Mouse (Mus musculus): Measurements from ENCODE around the gene Cabin1.

The Cabin1 gene

DNA sequence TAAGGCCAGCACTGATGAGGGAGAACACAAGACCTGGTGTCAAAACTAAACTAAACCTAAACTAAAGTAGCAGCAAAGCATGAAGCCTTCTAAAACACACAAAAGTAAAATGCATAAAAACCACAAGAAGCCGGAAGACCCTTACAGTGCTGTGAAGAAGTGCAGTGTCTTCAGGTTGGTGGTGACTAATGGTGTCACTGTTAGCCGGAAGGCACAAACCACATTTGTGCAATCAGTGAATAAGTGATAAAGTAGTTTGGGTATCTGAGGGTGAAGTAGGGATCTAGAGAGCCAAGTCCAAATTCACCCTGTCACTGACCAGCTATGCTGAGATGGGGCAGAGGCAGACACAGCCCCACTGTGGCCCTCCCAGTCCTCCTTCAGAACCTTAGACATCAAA lies 61.6 kb downstream of the Cabin1 start:
- DNase-seq (ENCODE audit: low spot score in 2 of 2) = no peak

- no peak for DNase-seq (ENCODE audit: low spot score in 2 of 2)
Observed at GRCm38 (mm10) chr10:75701280-75701679, 62.9 kb downstream of the Cabin1 start.

GRCm38 (mm10) chr10:75697693-75698092 lies 66.4 kb downstream of the Cabin1 start:
- no peak for DNase-seq (ENCODE audit: low spot score in 2 of 2)

DNA sequence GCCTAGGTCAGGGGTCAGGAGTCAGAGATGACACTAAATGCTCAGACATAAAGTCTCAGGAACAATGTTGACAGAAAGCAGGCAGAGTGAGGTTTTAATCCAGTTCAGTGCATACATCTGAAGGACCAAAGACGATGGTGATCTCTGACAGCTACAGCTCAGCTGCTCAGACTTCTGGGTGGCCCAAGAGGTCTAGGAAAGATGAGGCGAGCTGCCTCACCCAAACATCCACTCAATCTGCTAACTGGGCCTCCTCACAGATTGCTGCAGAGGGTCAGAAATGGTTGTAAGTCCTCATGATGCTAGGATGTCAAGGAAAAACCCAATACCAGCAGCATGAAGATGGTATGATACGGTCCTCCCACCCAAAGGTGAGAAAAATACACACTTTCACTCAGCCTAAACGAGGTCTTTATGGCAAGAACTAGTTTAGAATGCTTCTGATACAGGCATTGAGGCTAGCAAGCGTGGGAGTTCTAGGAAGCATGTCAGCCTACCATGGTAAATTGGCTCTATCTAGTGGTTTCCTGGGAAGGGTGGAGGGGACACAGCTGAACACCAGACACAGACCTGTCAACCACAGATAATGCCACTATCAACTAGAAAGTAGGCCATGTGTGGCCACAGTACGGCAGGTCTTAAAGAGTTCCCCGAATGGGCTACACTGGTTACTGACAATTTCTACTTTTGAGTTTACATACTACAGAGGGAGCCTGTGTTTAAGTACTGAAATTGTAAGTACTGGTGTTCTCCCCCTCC lies 67.4 kb downstream of the Cabin1 start:
- no peak for DNase-seq (ENCODE audit: low spot score in 2 of 2)

- DNase-seq (ENCODE audit: low spot score in 2 of 2) = no peak
Observed at GRCm38 (mm10) chr10:75695521-75695920, 68.6 kb downstream of the Cabin1 start.

DNA sequence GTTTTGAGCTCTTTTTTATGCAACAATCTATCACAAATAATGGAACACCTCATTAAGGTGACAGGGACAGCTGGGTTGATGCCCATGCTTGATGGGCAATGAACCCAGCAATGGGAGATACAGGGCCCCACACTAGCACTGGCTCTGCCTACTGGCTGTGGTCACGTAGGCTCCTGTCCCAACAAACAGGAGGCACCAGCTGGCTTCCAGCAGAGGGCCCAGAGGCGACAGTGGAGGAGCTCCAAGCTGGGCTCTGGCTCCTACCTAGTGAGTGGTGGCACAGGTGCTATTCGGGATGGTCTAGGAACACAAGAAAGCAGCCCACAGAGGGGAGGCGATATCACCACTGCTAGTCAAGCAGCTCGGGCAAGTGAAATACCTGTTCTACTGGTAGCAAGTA lies 69.1 kb downstream of the Cabin1 start:
- DNase-seq (ENCODE audit: low spot score in 2 of 2) = no peak

DNA sequence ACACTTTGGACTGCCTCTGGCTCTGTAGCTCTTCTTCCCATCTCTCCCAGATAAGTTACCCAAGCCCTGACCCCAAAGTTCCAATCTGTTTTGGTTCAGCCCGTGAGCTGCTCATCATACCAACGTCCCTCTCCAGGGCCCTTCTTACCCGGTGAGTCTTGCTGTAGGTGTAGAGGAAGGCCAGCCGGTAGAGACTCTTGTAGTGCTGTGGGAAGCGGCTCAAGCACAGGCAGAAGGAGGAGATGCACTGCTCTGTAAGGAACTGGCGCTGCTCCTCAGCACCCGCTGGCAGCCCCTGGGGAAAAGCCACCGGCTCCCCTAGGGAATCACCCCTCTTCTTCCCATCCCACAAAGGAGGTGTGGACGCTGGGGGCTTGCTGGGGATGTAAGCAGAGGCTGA lies 69.6 kb downstream of the Cabin1 start:
- DNase-seq (ENCODE audit: low spot score in 2 of 2) = no peak

DNA sequence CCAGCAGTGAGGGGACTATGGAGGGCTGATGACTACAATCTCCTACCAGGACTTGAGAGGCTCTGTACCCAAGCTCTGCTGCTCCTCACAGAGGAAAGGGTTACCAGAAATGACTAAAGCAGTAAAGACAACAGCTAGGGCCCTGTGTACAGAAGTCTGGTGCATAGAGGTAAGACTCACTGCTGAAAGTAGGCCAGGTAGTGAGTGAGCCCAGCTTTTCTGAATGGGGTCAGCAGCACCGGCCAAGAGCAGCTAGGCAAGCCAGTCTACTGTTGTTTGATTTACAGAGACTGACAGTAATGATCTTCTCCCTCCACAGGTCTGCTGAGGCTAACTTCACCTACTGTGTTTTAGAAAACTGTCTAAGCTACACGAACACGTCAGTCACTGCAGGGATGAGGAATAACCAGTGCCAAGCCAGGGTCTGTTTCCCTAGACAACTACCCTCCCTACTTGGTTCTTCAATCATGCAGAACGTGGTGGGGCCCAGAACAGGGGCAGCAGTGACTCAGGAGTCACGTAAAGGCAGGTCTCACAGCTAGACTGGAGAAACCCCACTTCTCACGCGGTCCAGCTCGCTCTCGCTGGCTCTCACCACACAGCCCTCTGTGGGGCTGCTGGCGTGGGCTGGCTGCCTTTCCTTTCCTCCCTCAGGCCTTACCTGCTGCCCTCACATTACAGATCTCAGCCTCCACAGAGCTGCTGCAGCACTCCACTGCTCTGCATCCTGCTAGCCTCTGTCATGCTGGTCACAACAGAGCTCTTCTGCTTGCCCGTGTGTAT lies 70.5 kb downstream of the Cabin1 start:
- no peak for DNase-seq (ENCODE audit: low spot score in 2 of 2)

DNA sequence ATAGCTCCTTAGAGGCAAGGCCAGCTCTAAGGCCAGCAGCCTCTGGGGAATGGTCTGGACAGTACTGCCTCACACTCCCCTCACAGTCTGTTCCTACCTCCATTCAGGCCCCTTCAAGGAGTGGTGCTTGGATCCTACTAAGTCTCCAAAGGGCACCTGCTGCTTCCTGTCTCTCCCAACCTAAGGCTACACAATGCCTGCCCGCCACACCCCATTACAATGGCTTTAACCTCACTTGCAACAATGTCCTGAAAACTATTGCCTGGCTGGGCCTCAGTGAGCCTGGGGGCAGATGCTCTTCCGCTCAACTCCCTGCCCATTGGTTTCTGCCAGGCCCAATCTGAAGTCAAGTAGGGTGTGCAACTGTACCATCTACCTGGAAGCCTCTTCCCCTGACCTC lies 75.5 kb downstream of the Cabin1 start:
- no peak for DNase-seq (ENCODE audit: low spot score in 2 of 2)

DNA sequence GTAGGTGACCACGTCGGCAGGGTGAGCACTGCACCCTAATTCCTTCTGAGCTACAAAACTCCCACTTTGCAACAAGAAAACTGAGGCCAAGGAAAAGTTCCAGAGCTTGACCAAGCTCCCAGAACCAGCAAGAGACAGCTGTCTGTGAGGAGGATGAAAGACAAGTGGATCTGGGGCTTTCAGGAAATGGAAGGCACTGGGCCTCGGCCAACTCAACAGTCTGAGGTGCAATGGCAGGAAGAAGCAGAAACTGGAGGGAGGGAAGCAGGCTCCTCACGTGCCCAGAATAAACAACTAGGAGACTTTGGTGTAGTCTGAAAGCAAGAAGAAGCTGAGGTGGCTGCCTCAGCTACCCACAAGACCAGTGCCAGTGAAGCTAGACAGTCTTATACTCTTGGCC lies 77.4 kb downstream of the Cabin1 start:
- DNase-seq (ENCODE audit: low spot score in 2 of 2) = no peak

DNA sequence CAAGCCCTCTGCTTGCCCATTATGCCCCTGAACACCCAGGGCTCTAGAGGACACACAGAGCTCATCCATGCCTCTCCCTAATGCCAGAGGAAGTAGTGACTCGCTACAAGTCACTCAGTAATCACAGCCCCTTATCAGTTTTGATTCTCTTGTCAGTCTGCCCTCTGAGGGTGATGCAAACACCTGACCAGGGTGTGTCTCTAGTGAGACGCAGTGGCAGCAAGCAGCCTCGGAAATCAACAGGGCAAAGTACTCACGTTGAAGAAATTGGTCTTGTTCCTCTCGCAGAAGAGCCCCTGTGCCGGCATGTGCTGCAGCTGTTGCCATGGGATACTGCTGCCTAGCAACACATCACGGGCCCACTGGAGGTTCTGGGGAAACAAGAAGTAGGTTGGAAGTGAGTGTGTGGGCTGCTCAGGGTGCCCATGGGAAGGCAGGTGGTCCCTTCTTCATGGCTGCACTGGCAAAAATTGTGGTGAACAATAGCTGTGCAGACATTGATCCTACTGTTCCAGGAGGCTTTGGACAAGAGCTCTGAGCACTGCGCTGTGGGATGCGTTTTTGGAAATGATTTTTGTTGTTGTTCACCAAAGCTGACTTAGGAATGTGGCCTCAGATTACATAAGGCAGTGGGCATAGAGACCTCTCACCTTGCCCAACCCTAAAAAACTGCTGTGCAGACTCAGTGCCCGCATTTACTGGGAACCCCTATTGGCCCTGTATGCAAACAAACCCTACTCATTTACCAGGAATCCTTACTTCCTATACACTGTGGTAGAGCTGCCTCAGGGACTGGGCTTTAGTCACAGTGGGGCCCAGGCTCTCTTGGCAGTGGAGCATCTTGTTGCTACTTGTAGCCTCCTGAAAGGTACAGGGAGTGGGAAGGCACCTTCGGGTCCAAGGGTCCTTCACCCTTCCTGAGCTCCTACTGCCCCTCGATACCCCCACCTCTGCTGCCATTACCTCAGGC lies 79.8 kb downstream of the Cabin1 start:
- peak; percentile 86 to 90 for DNase-seq (ENCODE audit: low spot score in 2 of 2)

GRCm38 (mm10) chr10:75680574-75681001 lies 83.6 kb downstream of the Cabin1 start:
- DNase-seq (ENCODE audit: low spot score in 2 of 2) = no peak

DNA sequence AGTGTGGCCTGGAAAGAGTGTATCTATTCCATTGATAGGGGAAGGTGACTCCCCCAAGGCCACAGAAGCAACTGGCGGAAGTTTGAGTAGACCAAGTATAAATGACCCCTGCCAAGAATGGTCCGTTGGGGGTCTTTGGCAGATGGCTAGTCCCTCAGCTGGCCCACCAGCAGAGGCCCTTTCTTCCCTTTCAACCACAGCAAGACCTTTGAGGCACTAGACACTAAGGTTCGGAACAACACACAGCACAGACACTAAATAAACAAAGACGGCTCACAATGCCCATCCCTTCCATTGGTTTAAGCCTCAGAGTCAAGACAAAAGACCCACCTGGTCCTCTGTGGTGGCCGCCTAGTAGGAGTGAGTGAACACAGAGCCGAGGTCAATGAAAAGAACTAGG lies 84.9 kb downstream of the Cabin1 start:
- no peak for DNase-seq (ENCODE audit: low spot score in 2 of 2)

DNA sequence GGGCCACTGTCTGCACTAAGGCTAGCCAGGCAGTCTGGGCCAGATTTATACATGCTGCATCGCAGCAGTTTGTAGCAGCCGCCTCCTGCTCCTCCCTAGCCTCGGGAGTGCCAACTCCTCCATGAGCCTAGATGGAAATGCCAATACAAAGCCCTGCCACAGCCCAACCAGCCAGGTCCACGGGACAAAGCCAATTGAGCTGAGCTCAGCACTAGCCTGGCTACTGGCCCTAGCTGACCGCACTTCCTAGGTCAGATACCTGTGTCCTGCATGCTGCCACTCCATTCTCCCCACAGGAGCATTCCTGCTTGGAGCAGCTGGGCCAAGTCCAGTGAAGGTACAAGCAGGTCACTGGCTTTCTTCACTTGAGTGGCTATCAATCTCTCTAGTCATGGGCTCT lies 86.2 kb downstream of the Cabin1 start:
- DNase-seq (ENCODE audit: low spot score in 2 of 2) = peak in 1 of 2 experiments; percentile 41

- no peak for DNase-seq (ENCODE audit: low spot score in 2 of 2)
Observed at GRCm38 (mm10) chr10:75677571-75677970, 86.6 kb downstream of the Cabin1 start.

GRCm38 (mm10) chr10:75676819-75677565 lies 87.1 kb downstream of the Cabin1 start:
- no peak for DNase-seq (ENCODE audit: low spot score in 2 of 2)

DNA sequence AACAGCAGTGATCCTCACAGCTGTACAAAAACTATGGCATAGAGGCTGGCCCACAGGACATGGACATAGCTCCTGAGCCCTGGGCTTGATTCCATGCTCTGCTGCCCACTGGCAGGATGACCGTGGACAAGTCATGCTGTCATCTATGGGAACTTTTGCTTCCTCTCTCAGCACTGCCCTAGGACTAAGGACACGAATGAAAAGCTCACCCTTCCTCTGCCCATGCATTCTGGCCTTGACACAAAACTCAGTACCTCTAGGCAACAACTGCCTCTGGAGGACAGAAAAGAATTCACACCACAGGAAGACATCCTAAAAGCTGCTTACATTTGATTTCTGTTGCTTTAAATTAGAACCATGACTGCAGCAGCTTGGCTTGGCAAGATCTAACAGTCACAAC lies 87.9 kb downstream of the Cabin1 start:
- DNase-seq (ENCODE audit: low spot score in 2 of 2) = no peak

DNA sequence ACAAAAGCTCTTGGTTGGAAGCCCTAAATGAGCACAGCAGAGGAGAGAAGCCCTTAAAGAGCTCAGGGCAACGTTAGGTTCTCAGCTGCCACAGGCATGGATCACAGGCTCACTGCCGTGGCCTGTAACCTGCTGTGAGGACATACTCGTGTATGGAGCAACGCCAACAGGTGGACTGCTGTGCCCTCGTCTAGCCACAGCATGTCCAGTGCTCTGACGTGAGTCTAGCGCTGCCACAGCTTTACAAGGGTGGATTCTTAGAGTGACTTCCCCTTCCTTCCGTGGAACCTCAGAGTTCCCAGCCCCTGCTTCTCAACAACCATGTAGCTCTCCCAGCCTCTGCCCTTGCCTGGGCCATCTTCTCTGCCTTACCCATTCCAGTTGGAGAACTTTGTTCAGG lies 88.5 kb downstream of the Cabin1 start:
- no peak for DNase-seq (ENCODE audit: low spot score in 2 of 2)

- no peak for DNase-seq (ENCODE audit: low spot score in 2 of 2)
Observed at GRCm38 (mm10) chr10:75669936-75670335, 94.2 kb downstream of the Cabin1 start.

DNA sequence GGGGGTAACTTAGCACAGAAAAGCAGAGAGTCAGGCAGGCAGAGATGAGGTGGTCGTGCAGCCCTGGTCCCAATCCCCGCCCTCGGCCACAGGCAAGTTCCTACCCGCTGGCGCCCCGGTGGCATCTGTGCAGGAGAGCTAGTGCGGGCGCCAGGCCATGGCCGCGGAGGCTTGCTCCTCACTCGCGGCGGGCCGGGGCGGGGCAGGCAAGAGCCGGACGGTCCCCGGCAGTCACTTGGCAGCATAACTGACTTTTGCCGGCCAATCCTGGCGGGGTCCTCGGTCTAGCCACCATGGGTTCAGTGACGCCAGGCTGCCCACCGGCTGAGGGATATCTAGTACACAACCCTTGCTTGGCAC lies 96.2 kb downstream of the Cabin1 start:
- no peak for DNase-seq (ENCODE audit: low spot score in 2 of 2)

Data from right cerebral cortex, postnatal 36 days (tissue).